21 mouse cellular contexts compared by ENCODE assay signal in the genomic region with DNA sequence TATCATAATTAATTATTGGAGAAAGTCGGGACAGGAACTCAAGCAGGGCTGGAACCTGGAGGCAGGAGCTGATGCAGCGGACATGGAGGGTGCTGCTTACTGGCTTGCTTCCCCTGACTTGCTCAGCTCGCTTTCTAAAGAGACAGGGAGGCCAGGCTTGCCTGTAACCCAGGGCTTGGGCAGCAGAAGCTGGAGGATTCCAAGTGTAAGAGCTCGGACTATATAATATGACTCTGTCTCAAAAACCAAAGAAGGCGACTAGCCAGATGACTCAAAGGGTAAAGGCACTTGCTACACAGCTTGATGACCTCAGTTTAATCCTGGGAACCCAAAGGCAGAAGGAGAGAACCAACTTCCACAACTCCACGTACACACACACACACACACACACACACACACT. TPM values are rescaled to one million over a fixed set of nuclear protein-coding genes. Genes with fewer than 3 reads are reported as not detected.
A peak's percentile ranks its signal among the peaks of the same experiment; 100 is the strongest.
DNase-seq lines count a peak whose midpoint lies in the region; ATAC-seq and TF ChIP-seq lines count a peak whose summit lies in the region.
"Had no signal": no experiment of that assay in that cellular context is flagged by ENCODE, and none has a peak within 500 bp of the region (broad histone marks: within the 10 kb centered on the region; RNA-seq: fewer than 3 reads in every experiment).

No protein-coding gene starts in this region.

- no peak; the same call in 1 of the 2 replicates for ATAC-seq in heart, embryonic 13.5 days (ENCODE audit: extremely low read depth, insufficient number of reproducible peaks, low FRiP score, low TSS enrichment)
- ATAC-seq in lung, embryonic 16.5 days (ENCODE audit: low read depth): no peak
- no peak for ATAC-seq in limb, embryonic 12.5 days (ENCODE audit: insufficient number of reproducible peaks, insufficient read depth, low FRiP score, low TSS enrichment, low read depth)

- no peak for DNase-seq in heart, adult 2 months
- DNase-seq in lung, adult 2 months: no peak
- DNase-seq in gastrocnemius, postnatal 36 days: no peak
- DNase-seq in cerebellum, postnatal 4 days (ENCODE audit: low spot score in 2 of 2): no peak
- DNase-seq: adrenal gland, postnatal 14 days; cerebellum, postnatal 14 days; lung, postnatal 36 days; spleen, adult 18-20 months had no signal

- H3K4me2 ChIP-seq in heart, embryonic 13.5 days: peak overlapping the region; percentile 41
- H3K4me2 ChIP-seq in lung, embryonic 16.5 days (ENCODE audit: low read depth, low read length): no peak overlapping the region
- H3K4me2 ChIP-seq in limb, embryonic 12.5 days: no peak overlapping the region
- H3K4me2 ChIP-seq: liver, embryonic 15.5 days had no signal

- H3K36me3 ChIP-seq in heart, embryonic 13.5 days: peaks cover 4% of the 10 kb centered on the region; the same call in 1 of the 2 replicates
- H3K36me3 ChIP-seq in heart, adult 2 months (ENCODE audit: control insufficient read depth, insufficient read depth, low read length): no peaks in the 10 kb centered on the region; the same call in 1 of the 2 replicates
- H3K36me3 ChIP-seq in lung, embryonic 16.5 days (ENCODE audit: control insufficient read depth, insufficient read depth, low read length): no peaks in the 10 kb centered on the region
- H3K36me3 ChIP-seq in limb, embryonic 12.5 days: peaks cover 9% of the 10 kb centered on the region; the same call in 1 of the 2 replicates
- H3K36me3 ChIP-seq: liver, embryonic 15.5 days had no signal

- intact Hi-C loops in heart, adult 2 months (cut with DNase I): no loop called here
- intact Hi-C loops in gastrocnemius, postnatal 36 days (cut with DNase I): no loop called here

- H3K79me2 ChIP-seq in heart, adult 2 months (replicated peaks; ENCODE audit: control insufficient read depth, insufficient read depth, low read length): no peaks in the 10 kb centered on the region

- H3K9ac ChIP-seq in heart, embryonic 13.5 days: peak overlapping the region; percentile 58; the same call in 1 of the 2 replicates
- H3K9ac ChIP-seq in heart, adult 2 months (ENCODE audit: low read depth, low read length): no peak overlapping the region
- H3K9ac ChIP-seq in lung, embryonic 16.5 days (ENCODE audit: low read length): no peak overlapping the region
- no peak overlapping the region for H3K9ac ChIP-seq in limb, embryonic 12.5 days (replicated peaks)
- H3K9ac ChIP-seq: liver, embryonic 15.5 days had no signal

- TF ChIP-seq POLR2A in heart, adult 2 months (IDR thresholded peaks at IDR 0.05; ENCODE audit: insufficient read depth, low read depth, low read length): no peak
- TF ChIP-seq POLR2A in lung, adult 2 months (IDR thresholded peaks at IDR 0.05; ENCODE audit: borderline replicate concordance, extremely low read depth, low read depth, low read length): no peak
- TF ChIP-seq POLR2A in embryonic fibroblast, embryonic 13.5 days (IDR thresholded peaks at IDR 0.05; ENCODE audit: low read depth, low read length): no peak

- no peak for TF ChIP-seq CTCF in heart, adult 2 months (IDR thresholded peaks at IDR 0.05)
- no peak for TF ChIP-seq CTCF in lung, adult 2 months (IDR thresholded peaks at IDR 0.05; ENCODE audit: insufficient read depth, low read length)
- TF ChIP-seq CTCF in embryonic fibroblast, embryonic 13.5 days (IDR thresholded peaks at IDR 0.05; ENCODE audit: borderline replicate concordance, insufficient read depth, low read length): no peak

- H3K27ac ChIP-seq in heart, embryonic 13.5 days (replicated peaks): peak overlapping the region; percentile 90
- H3K27ac ChIP-seq in heart, adult 2 months: no peak overlapping the region
- peak overlapping the region; percentile 17; the same call in 1 of the 2 replicates for H3K27ac ChIP-seq in lung, embryonic 16.5 days (ENCODE audit: low read length)
- H3K27ac ChIP-seq in embryonic fibroblast, embryonic 13.5 days (ENCODE audit: insufficient read depth, low read length): peak overlapping the region; percentile 42; the same call in 1 of the 2 replicates
- peak overlapping the region; percentile 77 for H3K27ac ChIP-seq in limb, embryonic 12.5 days
- H3K27ac ChIP-seq: embryonic facial prominence, embryonic 10.5 days; kidney, postnatal 0 days; liver, embryonic 15.5 days had no signal

- no peak overlapping the region for H3K4me3 ChIP-seq in heart, embryonic 13.5 days
- H3K4me3 ChIP-seq in heart, adult 2 months: no peak overlapping the region
- H3K4me3 ChIP-seq in lung, embryonic 16.5 days (ENCODE audit: low read length): no peak overlapping the region
- H3K4me3 ChIP-seq in lung, adult 2 months (replicated peaks; ENCODE audit: extremely low read depth, low read depth, low read length): no peak overlapping the region
- no peak overlapping the region for H3K4me3 ChIP-seq in embryonic fibroblast, embryonic 13.5 days (ENCODE audit: insufficient read depth, low read length)
- H3K4me3 ChIP-seq in limb, embryonic 12.5 days (replicated peaks): no peak overlapping the region
- H3K4me3 ChIP-seq: embryonic facial prominence, embryonic 10.5 days; liver, embryonic 15.5 days had no signal

- no peaks in the 10 kb centered on the region for H3K27me3 ChIP-seq in heart, embryonic 13.5 days (replicated peaks)
- no peaks in the 10 kb centered on the region for H3K27me3 ChIP-seq in heart, adult 2 months (ENCODE audit: control insufficient read depth, insufficient read depth, low read length)
- H3K27me3 ChIP-seq in lung, embryonic 16.5 days (ENCODE audit: control insufficient read depth, insufficient read depth, low read depth, low read length): no peaks in the 10 kb centered on the region
- no peaks in the 10 kb centered on the region for H3K27me3 ChIP-seq in limb, embryonic 12.5 days
- H3K27me3 ChIP-seq: liver, embryonic 15.5 days had no signal

- peaks cover 42% of the 10 kb centered on the region for H3K4me1 ChIP-seq in heart, embryonic 13.5 days
- H3K4me1 ChIP-seq in heart, adult 2 months (ENCODE audit: control insufficient read depth, insufficient read depth, low read length): peaks cover 1% of the 10 kb centered on the region
- 0 out of 2 replicates have a peak, but pooled peaks cover 4% of the 10 kb centered on the region for H3K4me1 ChIP-seq in lung, embryonic 16.5 days (replicated peaks; ENCODE audit: control insufficient read depth, insufficient read depth, low read length)
- H3K4me1 ChIP-seq in lung, adult 2 months (ENCODE audit: control insufficient read depth, insufficient read depth, low read length): no peaks in the 10 kb centered on the region
- peaks cover 6% of the 10 kb centered on the region for H3K4me1 ChIP-seq in embryonic fibroblast, embryonic 13.5 days (ENCODE audit: control insufficient read depth, insufficient read depth, low read length)
- H3K4me1 ChIP-seq in limb, embryonic 12.5 days (replicated peaks): peaks cover 24% of the 10 kb centered on the region

- TF ChIP-seq EP300 in heart, adult 2 months (IDR thresholded peaks at IDR 0.05; ENCODE audit: insufficient read depth, low read depth, low read length): no peak

- WGBS in heart, embryonic 13.5 days: 35% methylated on average over 6 of the region's 6 CpGs
- WGBS in heart, adult 2 months: 38% methylated on average over 6 of the region's 6 CpGs
- 48% methylated on average over 6 of the region's 6 CpGs for WGBS in lung, embryonic 16.5 days
- 49% methylated on average over 6 of the region's 6 CpGs for WGBS in lung, adult 2 months
- whole genome bisulfite sequencing in limb, embryonic 12.5 days: 43% methylated on average over 6 of the region's 6 CpGs

- H3K9me3 ChIP-seq in heart, embryonic 13.5 days: no peaks in the 10 kb centered on the region
- H3K9me3 ChIP-seq in lung, embryonic 16.5 days (ENCODE audit: control insufficient read depth, low read length): no peaks in the 10 kb centered on the region
- H3K9me3 ChIP-seq in limb, embryonic 12.5 days: no peaks in the 10 kb centered on the region; the same call in 1 of the 2 replicates
- H3K9me3 ChIP-seq: embryonic facial prominence, embryonic 10.5 days; G1E; liver, embryonic 15.5 days had no signal

RNA-seq across cellular contexts. Expression of a gene that starts 22.9 kb away (rescaled TPM):
- 0.47 and 0.52 TPM in 2 replicates for polyA plus RNA-seq in heart, embryonic 13.5 days (2015; fragmentation: Nextera tagmentation; extraction: Ambion mirVana)
- under 1 TPM in 1 of 2 experiments, not detected in 1; 0.07 TPM for total RNA-seq in heart, adult 2 months (2021)
- 0.02 and 0.09 TPM in 2 replicates for polyA plus RNA-seq in heart, adult 2 months (2012; rRNA removed)
- 0.33 and 0.63 TPM in 2 replicates for polyA plus RNA-seq in lung, embryonic 16.5 days (2015; fragmentation: Nextera tagmentation; extraction: Ambion mirVana)
- polyA plus RNA-seq in lung, adult 2 months (2012; rRNA removed): 0.12 and 0.22 TPM in 2 replicates
- polyA plus RNA-seq in embryonic fibroblast, embryonic 13.5 days (2011; ENCODE audit: insufficient read length, low read depth, missing spikeins): 0.13 and 0.30 TPM in 2 replicates
- polyA plus RNA-seq in limb, embryonic 12.5 days (2016; fragmentation: Nextera tagmentation; extraction: Ambion mirVana): 1.5 and 2.0 TPM in 2 replicates
- total RNA-seq in gastrocnemius, postnatal 36 days (2021): under 1 TPM in 1 of 2 experiments, not detected in 1; 0.10 TPM
- total RNA-seq: gastrocnemius, adult 8-10 months; monocyte, adult 5-6 weeks; neutrophil, adult 5-6 weeks had no signal
- polyA plus RNA-seq: G1E; liver, embryonic 15.5 days had no signal

RNA-seq across cellular contexts. Expression of a gene that starts 25.2 kb away (rescaled TPM):
- polyA plus RNA-seq in heart, embryonic 13.5 days (2015; fragmentation: Nextera tagmentation; extraction: Ambion mirVana): 35.0 and 37.1 TPM in 2 replicates
- total RNA-seq in heart, adult 2 months (2021): 10 to 100 TPM; 64.4 to 83.5 TPM
- 11.8 and 21.1 TPM in 2 replicates for polyA plus RNA-seq in heart, adult 2 months (2012; rRNA removed)
- 51.1 and 56.8 TPM in 2 replicates for polyA plus RNA-seq in lung, embryonic 16.5 days (2015; fragmentation: Nextera tagmentation; extraction: Ambion mirVana)
- polyA plus RNA-seq in lung, adult 2 months (2012; rRNA removed): 24.2 TPM in 2 replicates
- polyA plus RNA-seq in embryonic fibroblast, embryonic 13.5 days (2011; ENCODE audit: insufficient read length, low read depth, missing spikeins): 103 and 112 TPM in 2 replicates
- 66.7 and 71.9 TPM in 2 replicates for polyA plus RNA-seq in limb, embryonic 12.5 days (2016; fragmentation: Nextera tagmentation; extraction: Ambion mirVana)
- total RNA-seq in gastrocnemius, postnatal 36 days (2021): 10 to 100 TPM; 42.5 to 46.2 TPM

RNA-seq across cellular contexts. Expression of a gene that starts 32.4 kb away (rescaled TPM):
- polyA plus RNA-seq in heart, embryonic 13.5 days (2015; fragmentation: Nextera tagmentation; extraction: Ambion mirVana): 0.31 and 0.57 TPM in 2 replicates
- 1 to 10 TPM; 1.0 TPM for total RNA-seq in heart, adult 2 months (2021)
- polyA plus RNA-seq in heart, adult 2 months (2012; rRNA removed): 0.10 and 0.35 TPM in 2 replicates
- 0.43 and 0.73 TPM in 2 replicates for polyA plus RNA-seq in lung, embryonic 16.5 days (2015; fragmentation: Nextera tagmentation; extraction: Ambion mirVana)
- 0.34 and 0.38 TPM in 2 replicates for polyA plus RNA-seq in lung, adult 2 months (2012; rRNA removed)
- polyA plus RNA-seq in embryonic fibroblast, embryonic 13.5 days (2011; ENCODE audit: insufficient read length, low read depth, missing spikeins): not detected in 2 replicates
- polyA plus RNA-seq in limb, embryonic 12.5 days (2016; fragmentation: Nextera tagmentation; extraction: Ambion mirVana): 0.19 TPM in 2 replicates
- total RNA-seq in gastrocnemius, postnatal 36 days (2021): not detected
- total RNA-seq: gastrocnemius, adult 8-10 months; layer of hippocampus, adult 8-10 months; left cerebral cortex, postnatal 36 days; monocyte, adult 5-6 weeks; neutrophil, adult 5-6 weeks had no signal
- polyA plus RNA-seq: G1E had no signal
